Mouse (Mus musculus) ES-E14 (cell line): ENCODE measurements around the gene Gm49450. TPM values are rescaled to one million over a fixed set of nuclear protein-coding genes. Genes with fewer than 3 reads are reported as not detected.

Experiments
- DNase-seq: peaks from one replicate; pipeline ENCODE4 v3.0.0-alpha.2; 2013; ENCODE audit warnings: low read depth, low spot score
- H3K27ac ChIP-seq: 2 replicates; pipeline ENCODE4 v1.5.1; 2012; ENCODE audit warnings: low read depth, mild to moderate bottlenecking, low read length, moderate library complexity, mixed read lengths; ENCODE audit not compliant: poor library complexity, insufficient read depth, severe bottlenecking
- H3K36me3 ChIP-seq: 2 replicates; pipeline ENCODE4 v1.6.1; 2012; ENCODE audit warnings: mild to moderate bottlenecking, low read length, moderate library complexity, mixed read lengths; ENCODE audit not compliant: control insufficient read depth, poor library complexity, insufficient read depth, severe bottlenecking
- H3K4me1 ChIP-seq, 2 experiments: fragments of 150-350 bp in 1 of 2; sonication (generic) in 1 of 2; 2 replicates each; pipeline ENCODE4 v1.6.1; 2012; ENCODE audit warnings: low read length in 2 of 2, mild to moderate bottlenecking in 1 of 2, mixed read lengths in 1 of 2; ENCODE audit not compliant: control insufficient read depth in 2 of 2, insufficient read depth in 2 of 2, poor library complexity in 1 of 2
- H3K4me3 ChIP-seq, 2 experiments: fragments of 150-350 bp in 1 of 2; sonication (generic) in 1 of 2; 2 replicates each; pipeline ENCODE4 v1.5.1; 2012; ENCODE audit warnings: low read length in 2 of 2, low read depth in 1 of 2, mild to moderate bottlenecking in 1 of 2, mixed read lengths in 1 of 2; ENCODE audit not compliant: insufficient read depth in 1 of 2, poor library complexity in 1 of 2, severe bottlenecking in 1 of 2
- H3K9ac ChIP-seq: 2 replicates; pipeline ENCODE4 v1.6.1; 2012; ENCODE audit warnings: low read depth, mild to moderate bottlenecking, low read length, mixed read lengths; ENCODE audit not compliant: poor library complexity, insufficient read depth, severe bottlenecking
- H3K9me3 ChIP-seq: fragments of 150-350 bp; sonication (generic); 2 replicates; pipeline ENCODE4 v1.6.1; 2012; ENCODE audit warnings: low read depth, mild to moderate bottlenecking, low read length; ENCODE audit not compliant: control insufficient read depth, insufficient read depth
- CHD2 ChIP-seq: IDR thresholded peaks from 2 replicates; pipeline ENCODE4 v1.6.1; 2014; ENCODE audit warnings: mild to moderate bottlenecking, low read depth, low read length, inconsistent platforms
- HCFC1 ChIP-seq: IDR thresholded peaks from 2 replicates; pipeline ENCODE4 v1.6.1; 2012; ENCODE audit warnings: low read length, inconsistent platforms, borderline replicate concordance; ENCODE audit not compliant: insufficient read depth
- MAFK ChIP-seq: IDR thresholded peaks from 2 replicates; pipeline ENCODE4 v1.6.1; 2014; ENCODE audit warnings: mild to moderate bottlenecking, low read depth, low read length, inconsistent platforms; ENCODE audit not compliant: insufficient read depth
- ZC3H11A ChIP-seq: IDR thresholded peaks from 2 replicates; pipeline ENCODE4 v1.6.1; 2012; ENCODE audit warnings: low read depth, mild to moderate bottlenecking, inconsistent platforms, low read length, borderline replicate concordance
- ZNF384 ChIP-seq: IDR thresholded peaks from 2 replicates; pipeline ENCODE4 v1.6.1; 2012; ENCODE audit warnings: low read depth, low read length, inconsistent platforms
- in situ Hi-C, 2 experiments: fragments of 600-800 bp; cut with MboI; formaldehyde crosslinking; loops; one replicate each; pipeline ENCODE4 v1.15.1; 2025; ENCODE audit warnings: low sequenced_read_pairs in 2 of 2, inconsistent platforms in 1 of 2; ENCODE audit not compliant: unreplicated experiment in 2 of 2
- total RNA-seq: library from RNA; depleted of rRNA; stranded (reverse); fragments of 300-350 nt; gene quantifications from 2 replicates; pipeline ENCODE4 v1.2.3, GENCODE M21; 2012

Gm49450 gene
- total RNA-seq, 1 experiment: not detected

- no peak for TF ChIP-seq ZNF384
- TF ChIP-seq CHD2: no peak
- TF ChIP-seq HCFC1: no peak
- TF ChIP-seq MAFK: no peak
- Histone ChIP-seq H3K4me3 (no peak overlapping the region), H3K9ac (no peak overlapping the region), H3K36me3 (peaks cover 38% of the 10 kb centered on the region), H3K27ac (no peak overlapping the region), H3K9me3 (no peaks in the 10 kb centered on the region), H3K4me1 (peaks cover 0 to 11% of the 10 kb centered on the region in 2 experiments; a peak in 2 of 4 replicates)
- in situ Hi-C loops: no loop called here
- peak; percentile 75 for DNase-seq
These were observed 48.7 kb downstream of the Gm49450 start for GRCm38 (mm10) chr15:98904692-98905091.

GRCm38 (mm10) chr15:98902600-98902999 is 50.8 kb downstream of the Gm49450 start:
- no peaks in the 10 kb centered on the region for H3K9me3 ChIP-seq
- DNase-seq: no peak
- H3K36me3 ChIP-seq: peaks cover 21% of the 10 kb centered on the region
- H3K4me3 ChIP-seq: no peak overlapping the region
- no peak overlapping the region for H3K9ac ChIP-seq
- in situ Hi-C loops: no loop called here
- TF ChIP-seq ZC3H11A (no peak), CHD2 (no peak), ZNF384 (no peak), MAFK (no peak), HCFC1 (no peak)
- H3K4me1 ChIP-seq: 0 out of 4 replicates have a peak, but pooled peaks cover 0 to 2% of the 10 kb centered on the region in 2 experiments
- H3K27ac ChIP-seq: no peak overlapping the region

GRCm38 (mm10) chr15:98901530-98901929 is 51.8 kb downstream of the Gm49450 start:
- in situ Hi-C loops: no loop called here
- H3K9ac ChIP-seq: no peak overlapping the region
- no peak for TF ChIP-seq CHD2
- DNase-seq: no peak
- no peaks in the 10 kb centered on the region for H3K9me3 ChIP-seq
- H3K27ac ChIP-seq: no peak overlapping the region
- H3K4me1 ChIP-seq: peaks cover 0 to 4% of the 10 kb centered on the region in 2 experiments; a peak in 2 of 4 replicates
- no peak overlapping the region for H3K4me3 ChIP-seq
- peaks cover 16% of the 10 kb centered on the region; the same call in 1 of the 2 replicates for H3K36me3 ChIP-seq

- in situ Hi-C loops: no loop called here
- H3K4me3 ChIP-seq: peak within 1 kb of the TSS; percentile 68 to 69
- peaks cover 2 to 7% of the 10 kb centered on the region in 2 experiments; a peak in 3 of 4 replicates for H3K4me1 ChIP-seq
- H3K27ac ChIP-seq: no peak within 1 kb of the TSS
- DNase-seq: no peak
- H3K9me3 ChIP-seq: no peaks in the 10 kb centered on the region
- H3K9ac ChIP-seq: peak within 1 kb of the TSS; percentile 4; the same call in 1 of the 2 replicates
- no peaks in the 10 kb centered on the region for H3K36me3 ChIP-seq
- no peak for TF ChIP-seq ZC3H11A
- no peak for TF ChIP-seq HCFC1
- TF ChIP-seq CHD2: no peak
- no peak for TF ChIP-seq ZNF384
- no peak for TF ChIP-seq MAFK
These were observed 55.2 kb downstream of the Gm49450 start, which contains the start of gene Dhh for GRCm38 (mm10) chr15:98897928-98898800. Gene Dhh (minus strand): TSS chr15:98898540.
